Mouse (Mus musculus) spleen, postnatal 4 days (tissue): ENCODE results near the gene Nlrc3.
A peak's percentile ranks its signal among the peaks of the same experiment; 100 is the strongest.

ENCODE experiments used
- DNase-seq, 2 experiments: peaks; one replicate each; pipeline ENCODE4 v3.0.0; 2022; ENCODE audit warnings: low spot score in 2 of 2

Nlrc3 gene

GRCm38 (mm10) chr16:3929151-3929550 is 47.3 kb downstream of the Nlrc3 start:
- DNase-seq = no peak

DNA sequence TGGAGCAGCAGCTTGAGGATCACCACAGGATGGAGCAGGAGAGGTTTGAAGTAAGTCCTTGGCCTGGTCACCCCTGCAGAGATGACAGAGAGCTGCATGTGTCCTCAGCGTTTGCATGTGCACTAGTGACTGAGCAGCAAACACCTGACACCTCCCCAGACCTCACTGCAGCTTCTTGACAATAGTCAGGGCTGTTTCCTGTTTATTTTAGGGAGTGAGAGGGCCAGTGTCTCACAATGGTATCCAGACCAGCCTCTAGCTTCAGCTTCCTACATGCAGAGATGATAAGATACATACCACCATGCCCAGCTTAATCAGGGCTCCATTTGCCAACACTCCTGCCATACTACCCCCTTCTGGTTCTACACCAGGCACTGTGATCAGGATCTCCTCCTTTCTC is 47.9 kb downstream of the Nlrc3 start:
- DNase-seq = no peak

DNA sequence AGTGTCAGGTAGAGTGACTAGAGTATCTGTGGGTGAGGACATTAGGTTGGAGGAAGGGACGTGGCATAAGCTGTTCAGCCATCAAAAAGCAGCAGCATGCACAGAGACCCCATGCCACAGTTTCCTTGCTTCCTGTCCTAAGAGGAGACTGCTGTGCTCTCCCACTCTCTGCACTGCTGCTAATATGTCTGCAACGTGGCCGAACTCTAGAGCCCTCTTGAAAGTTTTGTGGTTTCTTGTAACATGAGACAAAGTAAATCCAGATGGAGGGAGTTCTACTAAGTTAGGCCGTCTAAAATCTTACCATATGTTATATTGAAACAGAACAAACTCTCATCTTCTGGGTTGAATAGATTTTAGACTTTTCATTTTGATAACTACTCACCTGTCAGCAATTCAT is 52.5 kb downstream of the Nlrc3 start:
- DNase-seq = no peak

DNA sequence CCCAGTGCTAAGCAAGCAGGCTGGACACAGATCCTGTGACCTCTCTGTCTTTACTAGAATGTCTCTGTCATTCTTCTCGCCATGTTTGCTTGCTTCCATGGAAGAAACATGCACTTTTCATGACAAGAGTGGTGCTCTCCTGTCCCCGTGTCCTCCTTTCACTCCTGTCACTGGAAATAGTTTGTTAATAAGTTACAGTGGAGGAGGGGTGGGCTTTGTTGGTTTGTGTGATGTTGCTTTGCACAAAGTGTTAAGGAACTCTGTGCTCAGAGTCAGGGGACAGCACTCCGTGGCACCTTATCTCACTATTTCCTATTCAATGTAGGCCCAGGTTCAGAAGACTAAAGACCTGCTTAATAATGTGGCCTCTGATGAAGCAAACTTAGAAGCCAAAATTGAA is 52.9 kb downstream of the Nlrc3 start:
- no peak for DNase-seq

- no peak for DNase-seq
These were observed 55.7 kb downstream of the Nlrc3 start for GRCm38 (mm10) chr16:3920756-3921155.

- no peak for DNase-seq
These were observed 67.3 kb downstream of the Nlrc3 start for GRCm38 (mm10) chr16:3909118-3909517.

DNA sequence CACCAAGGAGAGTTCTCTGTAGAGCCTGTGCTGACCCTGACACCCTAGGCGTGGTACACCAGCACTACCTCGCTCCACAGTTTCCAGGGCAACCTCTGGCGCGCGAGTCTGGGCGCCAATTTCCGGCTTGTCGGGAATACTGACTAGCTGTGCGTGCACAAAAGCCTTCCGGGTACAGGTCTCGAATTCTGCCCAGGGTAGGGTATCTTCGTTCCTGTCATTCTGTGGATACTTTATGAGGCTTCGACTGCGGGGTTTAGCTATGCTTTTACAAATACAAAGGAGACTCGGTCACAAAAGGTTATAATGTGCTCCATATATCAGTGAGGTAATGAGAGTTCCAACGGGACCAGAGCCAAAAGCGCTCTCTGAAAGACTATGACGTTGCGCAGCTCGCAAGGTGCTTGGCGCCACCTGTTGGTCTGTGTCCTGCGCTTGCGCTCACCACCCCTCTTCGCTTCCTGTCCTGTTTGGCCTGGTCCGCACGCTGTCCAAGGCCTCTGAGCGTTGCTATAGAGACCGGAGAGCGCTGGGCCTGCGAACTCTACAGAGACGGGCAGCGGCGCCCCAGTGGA is 67.8 kb downstream of the Nlrc3 start, which contains the start of the genes 1700037C18Rik and Cluap1:
Gene 1700037C18Rik (minus strand): TSS at position 153 of the 575 bp plus-strand sequence.
Gene Cluap1 (plus strand): TSS at position 265 of the 575 bp plus-strand sequence.
- peak; percentile 89 to 94 for DNase-seq

DNA sequence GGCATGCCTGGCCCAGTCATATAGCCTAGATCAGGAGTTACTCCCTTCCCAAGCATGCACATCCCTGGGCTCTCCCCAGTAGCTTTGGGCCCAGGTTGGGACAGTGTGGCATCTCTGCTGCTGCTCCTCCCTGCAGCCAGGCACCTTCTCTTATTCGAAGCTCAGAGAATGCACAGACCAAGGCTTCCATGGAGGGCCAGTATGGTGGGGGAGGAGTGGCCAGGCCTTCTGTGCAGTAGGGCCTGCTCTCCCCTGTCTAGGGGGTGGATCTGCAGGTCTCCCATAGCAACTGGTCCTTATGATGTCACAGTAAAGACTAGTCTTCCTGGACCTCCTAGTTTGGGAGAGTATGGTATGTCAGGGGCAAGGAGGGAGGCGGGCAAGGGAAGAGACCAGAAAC is 69.0 kb downstream of the Nlrc3 start:
- no peak for DNase-seq

DNA sequence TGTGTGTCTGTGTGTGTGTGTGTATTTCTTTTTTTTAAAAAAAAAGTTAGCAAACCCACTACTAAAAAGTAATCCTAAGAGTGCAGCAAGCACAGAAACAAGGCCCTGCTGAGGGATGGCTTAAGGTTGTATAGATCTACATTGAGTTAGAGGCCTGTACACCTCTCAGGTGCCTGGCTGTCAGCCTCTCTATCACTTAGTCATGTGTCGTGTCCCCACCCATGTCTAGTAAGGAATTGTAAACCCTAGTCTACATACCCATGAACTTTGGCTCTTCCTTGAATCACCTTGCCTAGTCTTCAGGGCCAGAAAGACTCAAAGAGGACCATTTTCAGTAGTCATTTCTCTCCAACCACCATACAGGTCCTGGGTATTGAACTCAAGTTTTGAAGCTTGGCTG is 79.9 kb downstream of the Nlrc3 start:
- no peak for DNase-seq

GRCm38 (mm10) chr16:3896046-3896445 is 80.4 kb downstream of the Nlrc3 start:
- DNase-seq = no peak

DNA sequence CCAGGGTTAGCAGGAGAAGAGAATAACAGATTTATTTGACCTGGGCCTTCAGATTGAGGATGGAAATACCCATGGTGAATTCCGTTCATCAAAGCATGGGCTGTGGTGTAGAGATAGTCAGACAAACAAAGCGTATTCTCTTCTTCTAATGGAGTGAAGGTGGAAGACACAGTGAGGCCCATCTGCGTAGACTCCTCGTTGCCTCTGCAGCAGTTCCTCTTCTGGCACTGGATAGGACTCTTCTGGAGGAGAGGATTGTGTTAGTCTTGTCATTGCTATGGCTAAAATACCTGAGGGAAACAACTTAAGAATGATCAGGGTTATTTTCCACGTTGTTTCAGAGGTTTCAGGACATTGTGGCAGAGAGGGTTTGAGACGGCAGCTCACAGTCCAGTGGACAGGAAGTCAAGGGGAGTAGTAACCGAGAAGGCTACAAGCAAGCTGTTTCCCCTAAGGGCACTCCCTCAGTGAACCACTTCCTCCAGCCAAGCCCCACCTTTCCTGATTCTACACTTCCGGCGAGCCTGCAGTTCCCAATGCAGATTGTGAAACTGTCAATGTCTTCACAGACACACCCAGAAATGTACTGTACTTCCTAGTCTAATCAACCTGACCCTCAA is 81.1 kb downstream of the Nlrc3 start:
- peak; percentile 66 to 74 for DNase-seq
